Mouse (Mus musculus): ENCODE measurements around the gene Tagap. TPM values are rescaled to one million over a fixed set of nuclear protein-coding genes. Genes with fewer than 3 reads are reported as not detected.

Tagap gene
- polyA plus RNA-seq, 1 experiment from 2014 or later: 0.36 TPM

GRCm38 (mm10) chr17:7896047-7896635, 29.7 kb upstream of the Tagap start:
- Histone ChIP-seq H3K4me1 (replicated peaks) (no peaks in the 10 kb centered on the region), H3K9me3 (no peaks in the 10 kb centered on the region), H3K36me3 (no peaks in the 10 kb centered on the region), H3K27me3 (no peaks in the 10 kb centered on the region), H3K4me3 (no peak overlapping the region), H3K4me2 (no peak overlapping the region), H3K9ac (no peak overlapping the region), H3K27ac (replicated peaks) (no peak overlapping the region)
- 79% methylated on average over 10 of the region's 10 CpGs for WGBS
- no peak for ATAC-seq (ENCODE audit: low read depth)

- no peak for ATAC-seq (ENCODE audit: low read depth)
- Histone ChIP-seq H3K9me3 (no peaks in the 10 kb centered on the region), H3K4me3 (no peak overlapping the region), H3K27ac (replicated peaks) (no peak overlapping the region), H3K36me3 (no peaks in the 10 kb centered on the region), H3K27me3 (no peaks in the 10 kb centered on the region), H3K9ac (no peak overlapping the region), H3K4me1 (replicated peaks) (peaks cover 2% of the 10 kb centered on the region; the same call in 1 of the 2 replicates), H3K4me2 (no peak overlapping the region)
- 83% methylated on average over 11 of the region's 11 CpGs for WGBS
Measured at GRCm38 (mm10) chr17:7897120-7897519, 28.7 kb upstream of the Tagap start.

- Histone ChIP-seq H3K4me1 (replicated peaks) (peaks cover 5% of the 10 kb centered on the region; the same call in 1 of the 2 replicates), H3K4me3 (no peak overlapping the region), H3K9ac (no peak overlapping the region), H3K36me3 (no peaks in the 10 kb centered on the region), H3K27me3 (no peaks in the 10 kb centered on the region), H3K4me2 (no peak overlapping the region), H3K9me3 (no peaks in the 10 kb centered on the region), H3K27ac (replicated peaks) (no peak overlapping the region)
- 81% methylated on average over 4 of the region's 4 CpGs for WGBS
- no peak for ATAC-seq (ENCODE audit: low read depth)
Measured at GRCm38 (mm10) chr17:7897756-7898155, 28.0 kb upstream of the Tagap start.

- Histone ChIP-seq H3K4me2 (no peak overlapping the region), H3K4me3 (no peak overlapping the region), H3K27me3 (no peaks in the 10 kb centered on the region), H3K4me1 (replicated peaks) (peaks cover 5% of the 10 kb centered on the region; the same call in 1 of the 2 replicates), H3K9me3 (no peaks in the 10 kb centered on the region), H3K36me3 (no peaks in the 10 kb centered on the region), H3K27ac (replicated peaks) (no peak overlapping the region), H3K9ac (no peak overlapping the region)
- no peak for ATAC-seq (ENCODE audit: low read depth)
- 68% methylated on average over 6 of the region's 6 CpGs for WGBS
Measured at GRCm38 (mm10) chr17:7899233-7899632, 26.6 kb upstream of the Tagap start.

GRCm38 (mm10) chr17:7899961-7900360, 25.8 kb upstream of the Tagap start:
- ATAC-seq (ENCODE audit: low read depth): no peak
- H3K9me3 ChIP-seq: no peaks in the 10 kb centered on the region
- no peaks in the 10 kb centered on the region for H3K27me3 ChIP-seq
- H3K27ac ChIP-seq (replicated peaks): no peak overlapping the region
- no peak overlapping the region for H3K4me2 ChIP-seq
- no peak overlapping the region for H3K4me3 ChIP-seq
- 77% methylated on average over 4 of the region's 4 CpGs for WGBS
- H3K9ac ChIP-seq: no peak overlapping the region
- H3K4me1 ChIP-seq (replicated peaks): peaks cover 5% of the 10 kb centered on the region; the same call in 1 of the 2 replicates
- H3K36me3 ChIP-seq: no peaks in the 10 kb centered on the region

GRCm38 (mm10) chr17:7901536-7901935, 24.3 kb upstream of the Tagap start:
- no peaks in the 10 kb centered on the region for H3K9me3 ChIP-seq
- no peak overlapping the region for H3K9ac ChIP-seq
- no peak overlapping the region for H3K4me2 ChIP-seq
- H3K4me1 ChIP-seq (replicated peaks): peaks cover 5% of the 10 kb centered on the region; the same call in 1 of the 2 replicates
- no peak for ATAC-seq (ENCODE audit: low read depth)
- H3K27me3 ChIP-seq: no peaks in the 10 kb centered on the region
- no peak overlapping the region for H3K4me3 ChIP-seq
- H3K36me3 ChIP-seq: no peaks in the 10 kb centered on the region
- WGBS: 82% methylated on average over 2 of the region's 2 CpGs
- H3K27ac ChIP-seq (replicated peaks): no peak overlapping the region

- H3K4me1 ChIP-seq (replicated peaks): peaks cover 5% of the 10 kb centered on the region; the same call in 1 of the 2 replicates
- no peaks in the 10 kb centered on the region for H3K36me3 ChIP-seq
- H3K27me3 ChIP-seq: no peaks in the 10 kb centered on the region
- 70% methylated on average over 3 of the region's 3 CpGs for WGBS
- H3K9me3 ChIP-seq: no peaks in the 10 kb centered on the region
- no peak overlapping the region for H3K4me2 ChIP-seq
- H3K9ac ChIP-seq: no peak overlapping the region
- no peak overlapping the region for H3K4me3 ChIP-seq
- no peak overlapping the region for H3K27ac ChIP-seq (replicated peaks)
- ATAC-seq (ENCODE audit: low read depth): no peak
Measured at GRCm38 (mm10) chr17:7902362-7902761, 23.4 kb upstream of the Tagap start.

- Histone ChIP-seq H3K27ac (replicated peaks) (no peak overlapping the region), H3K4me3 (no peak overlapping the region), H3K27me3 (no peaks in the 10 kb centered on the region), H3K4me1 (replicated peaks) (peaks cover 5% of the 10 kb centered on the region; the same call in 1 of the 2 replicates), H3K36me3 (no peaks in the 10 kb centered on the region), H3K4me2 (no peak overlapping the region), H3K9ac (no peak overlapping the region), H3K9me3 (no peaks in the 10 kb centered on the region)
- 47% methylated on average over 2 of the region's 2 CpGs for whole genome bisulfite sequencing
- no peak for ATAC-seq (ENCODE audit: low read depth)
Measured at GRCm38 (mm10) chr17:7904992-7905391, 20.8 kb upstream of the Tagap start.

GRCm38 (mm10) chr17:7905936-7906685, 19.7 kb upstream of the Tagap start:
- ATAC-seq (ENCODE audit: low read depth): no peak
- H3K4me3 ChIP-seq: no peak overlapping the region
- H3K9me3 ChIP-seq: peaks cover 2% of the 10 kb centered on the region; the same call in 1 of the 2 replicates
- peaks cover 5% of the 10 kb centered on the region; the same call in 1 of the 2 replicates for H3K4me1 ChIP-seq (replicated peaks)
- WGBS: 49% methylated on average over 4 of the region's 4 CpGs
- H3K4me2 ChIP-seq: no peak overlapping the region
- no peak overlapping the region for H3K27ac ChIP-seq (replicated peaks)
- no peak overlapping the region for H3K9ac ChIP-seq
- no peaks in the 10 kb centered on the region for H3K27me3 ChIP-seq
- no peaks in the 10 kb centered on the region for H3K36me3 ChIP-seq

GRCm38 (mm10) chr17:7914596-7915227, 11.1 kb upstream of the Tagap start:
- Histone ChIP-seq H3K27me3 (no peaks in the 10 kb centered on the region), H3K27ac (replicated peaks) (no peak overlapping the region), H3K36me3 (no peaks in the 10 kb centered on the region), H3K9me3 (peaks cover 6% of the 10 kb centered on the region; the same call in 1 of the 2 replicates), H3K4me2 (no peak overlapping the region), H3K9ac (no peak overlapping the region), H3K4me3 (no peak overlapping the region), H3K4me1 (replicated peaks) (no peaks in the 10 kb centered on the region)
- no peak for ATAC-seq (ENCODE audit: low read depth)
- 93% methylated on average over 2 of the region's 2 CpGs for WGBS

- Histone ChIP-seq H3K9me3 (peaks cover 6% of the 10 kb centered on the region; the same call in 1 of the 2 replicates), H3K9ac (no peak overlapping the region), H3K36me3 (no peaks in the 10 kb centered on the region), H3K27me3 (no peaks in the 10 kb centered on the region), H3K4me3 (no peak overlapping the region), H3K4me1 (replicated peaks) (no peaks in the 10 kb centered on the region), H3K4me2 (no peak overlapping the region), H3K27ac (replicated peaks) (no peak overlapping the region)
- 84% methylated on average over 9 of the region's 9 CpGs for WGBS
- no peak for ATAC-seq (ENCODE audit: low read depth)
Measured at GRCm38 (mm10) chr17:7915791-7916190, 10.0 kb upstream of the Tagap start.
